Mouse (Mus musculus) lung, postnatal 14 days (tissue): ENCODE data around the gene 1110059G10Rik.

Experiments
- DNase-seq: peaks from one replicate; pipeline ENCODE4 v3.0.0; 2021

The 1110059G10Rik gene

DNA sequence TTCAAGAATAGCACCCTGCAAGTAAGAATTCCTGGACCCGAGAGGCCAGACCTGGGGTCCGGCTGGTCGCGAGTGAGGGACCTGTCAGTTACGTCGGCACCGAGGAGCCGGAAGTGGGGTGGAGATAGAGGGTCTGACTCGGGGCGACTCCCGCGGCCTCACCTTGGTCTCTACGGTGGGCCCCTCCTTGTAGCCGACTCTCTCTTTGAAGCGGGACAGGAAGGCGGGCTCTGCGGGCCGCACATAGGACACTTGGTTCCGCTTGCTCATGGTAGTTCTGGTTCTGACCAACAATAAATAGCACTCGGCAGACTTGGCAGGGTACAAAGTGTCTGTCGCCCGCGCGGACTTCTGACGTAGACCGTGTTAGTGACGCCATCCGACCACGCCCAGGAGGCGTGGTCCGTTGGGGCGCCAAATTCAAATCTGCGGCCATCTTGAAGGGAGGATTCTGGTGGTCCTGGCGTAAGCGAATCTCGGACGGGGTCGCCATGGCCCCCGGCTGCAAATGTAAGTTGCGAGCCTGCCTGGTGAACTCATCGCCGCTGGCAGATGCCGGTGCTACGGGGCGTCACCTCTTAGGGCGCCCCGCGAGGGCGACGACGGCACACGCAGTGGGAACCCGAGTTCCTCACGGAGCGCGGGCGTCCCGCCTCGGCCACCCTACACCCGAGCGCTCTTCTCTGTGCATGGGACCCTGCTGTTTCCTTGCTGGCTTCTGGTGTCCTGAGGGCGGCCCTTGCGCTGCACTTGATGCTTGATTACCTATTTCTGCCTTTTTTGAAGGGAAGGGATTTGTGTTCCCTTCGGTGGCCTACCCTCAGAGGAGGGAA lies at the start of gene 1110059G10Rik, which contains the start of gene Kif15:
Gene 1110059G10Rik (minus strand): TSS at position 358 of the 833 bp plus-strand sequence.
Gene Kif15 (plus strand): TSS at position 404 of the 833 bp plus-strand sequence.
- peak; percentile 94 for DNase-seq

DNA sequence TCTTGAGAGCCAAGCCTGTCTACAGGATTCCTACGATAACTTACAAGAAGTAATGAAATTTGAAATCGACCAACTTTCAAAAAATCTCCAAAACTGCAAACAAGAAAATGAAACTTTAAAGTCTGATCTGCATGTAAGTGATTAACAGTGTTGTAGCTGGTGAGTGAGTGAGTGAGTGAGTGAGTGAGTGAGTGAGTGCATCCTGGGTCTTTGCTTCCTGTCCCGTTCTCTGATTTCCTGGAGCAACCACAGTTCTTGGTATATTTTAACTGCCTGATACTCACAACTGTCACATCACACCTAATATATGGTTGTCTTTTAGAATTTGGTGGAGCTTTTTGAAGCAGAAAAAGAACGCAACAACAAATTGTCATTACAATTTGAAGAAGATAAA lies 48.4 kb upstream of the 1110059G10Rik start:
- DNase-seq, result no peak

DNA sequence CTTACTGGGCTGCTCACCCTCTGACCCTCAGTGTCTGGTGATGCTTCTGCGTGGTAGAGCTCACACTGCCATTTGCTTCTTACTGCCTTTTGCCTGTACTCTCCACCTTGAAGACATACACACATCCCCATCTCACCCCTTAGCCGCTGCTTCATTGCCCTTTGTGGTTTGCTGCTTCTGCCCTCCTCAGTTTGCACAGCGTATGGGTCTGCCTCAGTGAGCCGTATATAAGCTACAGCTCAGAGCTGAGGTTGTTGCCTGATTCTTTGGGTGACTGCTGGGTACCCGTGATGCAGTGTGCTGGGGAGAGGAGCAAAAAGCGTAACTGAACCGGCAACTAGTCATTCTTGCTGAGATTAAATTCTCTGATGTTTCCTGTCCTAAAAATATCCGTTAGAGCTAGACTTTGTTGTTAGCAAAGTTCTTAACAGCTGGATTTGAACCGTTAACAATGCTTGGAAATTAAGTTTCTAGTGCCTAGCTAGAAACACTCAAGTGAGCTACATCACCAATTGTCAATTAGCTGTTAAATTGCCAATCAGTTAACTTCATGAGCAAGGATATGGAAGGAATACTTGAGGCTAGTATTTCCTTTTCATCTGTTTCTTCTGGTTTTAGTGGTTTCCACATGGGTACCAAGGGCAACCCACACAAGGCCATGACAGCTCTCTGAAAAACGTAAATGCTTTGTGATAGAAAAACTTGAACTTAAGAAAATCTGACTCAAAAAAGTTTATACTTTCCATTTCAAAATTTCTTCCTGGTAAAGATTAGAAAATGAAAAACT lies 47.8 kb upstream of the 1110059G10Rik start:
- no peak for DNase-seq

DNA sequence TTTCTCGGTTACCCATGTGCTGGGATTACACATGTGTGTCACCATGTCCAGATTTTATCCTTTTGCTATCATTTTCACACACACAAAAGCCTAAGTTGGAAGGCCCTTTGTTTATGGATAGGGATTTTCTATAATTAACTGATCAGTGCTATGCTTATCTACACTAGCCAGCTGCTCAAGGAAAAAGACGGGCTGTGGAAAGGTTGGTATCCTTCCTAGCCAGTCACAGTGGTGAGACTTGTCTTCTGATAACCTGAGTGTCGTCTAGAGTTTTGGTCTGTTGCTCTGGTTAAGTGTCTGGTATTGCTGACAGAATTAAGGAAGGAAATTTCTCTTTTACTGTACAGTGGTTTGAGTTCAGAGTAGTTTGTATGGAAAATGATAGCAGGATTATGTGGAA lies 21.9 kb downstream of the 1110059G10Rik start:
- DNase-seq, result no peak

DNA sequence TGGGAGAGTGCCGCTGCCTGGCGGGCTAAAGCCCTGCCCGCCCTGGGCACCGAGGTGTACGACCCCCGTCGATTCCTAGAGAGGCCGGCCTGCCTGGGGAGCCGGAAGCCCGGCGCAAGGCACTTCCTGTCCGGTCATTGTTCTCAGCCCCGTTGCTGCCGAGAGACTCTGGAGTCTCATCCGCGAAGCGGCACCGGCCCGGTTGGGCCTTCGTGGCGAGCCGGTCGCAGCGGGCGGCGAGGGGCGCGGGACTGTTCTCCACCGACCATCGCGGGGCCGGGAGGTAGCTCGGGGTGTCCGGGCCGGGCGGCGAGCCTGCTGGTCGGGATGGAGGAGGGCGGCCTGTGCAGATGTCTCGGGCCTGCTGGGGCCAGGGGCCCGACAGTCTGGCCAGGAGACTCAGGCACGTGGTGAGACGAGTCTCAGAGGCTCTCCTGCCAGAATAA lies 27.8 kb downstream of the 1110059G10Rik start, which contains the start of gene Zfp105:
Gene Zfp105 (plus strand): TSS at position 137 of the 446 bp plus-strand sequence.
- peak; percentile 63 for DNase-seq

DNA sequence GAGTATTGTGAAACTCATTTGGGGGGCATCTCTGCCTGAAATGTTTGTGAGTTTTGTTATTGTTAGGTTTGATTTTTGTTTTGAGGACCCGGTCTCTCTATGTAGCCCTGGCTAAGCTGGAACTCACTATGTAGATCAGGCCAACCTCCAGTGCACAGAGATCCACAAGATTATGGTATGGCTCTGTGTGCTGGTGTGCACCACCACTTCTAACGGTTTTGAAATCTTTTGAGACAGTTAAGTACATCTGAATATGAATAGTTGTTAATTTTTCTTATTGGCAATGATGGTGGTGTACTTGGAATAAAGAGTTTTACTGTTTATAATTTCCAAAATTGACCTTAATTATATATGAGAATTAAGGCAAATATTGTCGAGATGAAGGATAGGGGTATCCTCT lies 28.4 kb downstream of the 1110059G10Rik start:
- DNase-seq, result no peak

DNA sequence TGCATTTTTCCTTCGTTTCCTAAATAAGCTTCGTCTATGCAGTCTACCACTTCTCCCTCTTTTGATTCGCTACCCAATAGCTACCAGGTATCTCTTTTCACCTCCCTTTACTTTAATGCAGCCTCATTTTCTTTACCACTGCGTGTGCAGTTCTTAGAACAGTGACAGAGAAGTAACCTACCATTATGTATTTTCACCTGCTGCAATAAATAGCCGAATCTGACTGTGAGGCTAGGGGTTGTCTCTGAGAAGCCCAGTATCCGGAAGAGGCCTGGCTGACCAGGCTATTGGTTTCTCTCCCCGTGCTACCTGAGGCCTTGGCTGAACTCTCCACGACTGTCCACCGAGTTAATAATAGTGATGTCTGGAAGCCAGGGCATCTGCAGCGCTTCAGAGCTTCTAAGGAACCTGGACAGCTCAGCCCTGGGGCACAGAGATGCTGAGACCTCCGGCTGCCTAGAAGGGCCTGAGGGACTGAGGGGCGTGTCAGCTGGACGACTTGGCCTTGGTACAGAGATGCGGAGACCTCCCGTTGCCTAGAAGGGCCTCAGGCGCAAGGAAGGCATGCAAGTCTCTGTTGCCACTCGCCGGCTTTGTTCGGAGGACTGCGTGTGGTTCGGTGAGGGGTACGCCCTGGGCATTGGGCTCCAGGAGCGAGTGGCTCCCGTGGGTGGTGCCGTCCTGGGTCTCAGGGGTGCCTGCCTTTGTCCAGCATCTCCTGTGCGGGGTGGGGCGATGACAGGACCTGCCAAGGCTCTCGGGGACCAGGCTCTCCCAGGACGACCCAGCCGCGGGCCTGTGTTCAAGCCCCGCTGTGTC lies 47.9 kb downstream of the 1110059G10Rik start:
- peak; percentile 51 for DNase-seq

DNA sequence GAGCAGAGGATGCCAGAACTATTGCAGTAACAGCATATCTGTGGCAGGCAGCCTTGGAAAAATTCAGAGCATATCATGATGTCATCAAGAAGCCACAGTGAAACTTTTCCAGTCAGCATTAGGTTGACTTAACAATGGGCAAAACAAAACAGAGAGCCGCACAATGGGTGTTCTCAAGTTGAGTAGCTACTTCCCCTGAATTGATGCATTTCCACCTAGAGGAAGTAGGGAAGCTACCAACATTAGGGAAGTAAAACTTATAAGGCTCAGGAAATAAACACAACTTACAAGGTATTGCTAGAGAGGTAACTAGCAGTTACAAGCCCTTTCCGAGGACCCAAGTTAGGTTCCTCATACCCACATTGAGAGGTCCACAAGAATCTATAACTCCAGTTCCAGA lies 49.8 kb downstream of the 1110059G10Rik start:
- DNase-seq, result no peak
